Mouse (Mus musculus) ES-E14 (cell line): ENCODE data around the gene Ager. TPM values are rescaled to one million over a fixed set of nuclear protein-coding genes. Genes with fewer than 3 reads are reported as not detected.

Experiments
- DNase-seq: peaks from one replicate; pipeline ENCODE4 v3.0.0-alpha.2; 2013; ENCODE audit warnings: low read depth, low spot score
- H3K27ac ChIP-seq: 2 replicates; pipeline ENCODE4 v1.5.1; 2012; ENCODE audit warnings: low read depth, mild to moderate bottlenecking, low read length, moderate library complexity, mixed read lengths; ENCODE audit not compliant: poor library complexity, insufficient read depth, severe bottlenecking
- H3K36me3 ChIP-seq: 2 replicates; pipeline ENCODE4 v1.6.1; 2012; ENCODE audit warnings: mild to moderate bottlenecking, low read length, moderate library complexity, mixed read lengths; ENCODE audit not compliant: control insufficient read depth, poor library complexity, insufficient read depth, severe bottlenecking
- H3K4me1 ChIP-seq, 2 experiments: fragments of 150-350 bp in 1 of 2; sonication (generic) in 1 of 2; 2 replicates each; pipeline ENCODE4 v1.6.1; 2012; ENCODE audit warnings: low read length in 2 of 2, mild to moderate bottlenecking in 1 of 2, mixed read lengths in 1 of 2; ENCODE audit not compliant: control insufficient read depth in 2 of 2, insufficient read depth in 2 of 2, poor library complexity in 1 of 2
- H3K4me3 ChIP-seq, 2 experiments: fragments of 150-350 bp in 1 of 2; sonication (generic) in 1 of 2; 2 replicates each; pipeline ENCODE4 v1.5.1; 2012; ENCODE audit warnings: low read length in 2 of 2, low read depth in 1 of 2, mild to moderate bottlenecking in 1 of 2, mixed read lengths in 1 of 2; ENCODE audit not compliant: insufficient read depth in 1 of 2, poor library complexity in 1 of 2, severe bottlenecking in 1 of 2
- H3K9ac ChIP-seq: 2 replicates; pipeline ENCODE4 v1.6.1; 2012; ENCODE audit warnings: low read depth, mild to moderate bottlenecking, low read length, mixed read lengths; ENCODE audit not compliant: poor library complexity, insufficient read depth, severe bottlenecking
- H3K9me3 ChIP-seq: fragments of 150-350 bp; sonication (generic); 2 replicates; pipeline ENCODE4 v1.6.1; 2012; ENCODE audit warnings: low read depth, mild to moderate bottlenecking, low read length; ENCODE audit not compliant: control insufficient read depth, insufficient read depth
- CHD2 ChIP-seq: IDR thresholded peaks from 2 replicates; pipeline ENCODE4 v1.6.1; 2014; ENCODE audit warnings: mild to moderate bottlenecking, low read depth, low read length, inconsistent platforms
- HCFC1 ChIP-seq: IDR thresholded peaks from 2 replicates; pipeline ENCODE4 v1.6.1; 2012; ENCODE audit warnings: low read length, inconsistent platforms, borderline replicate concordance; ENCODE audit not compliant: insufficient read depth
- MAFK ChIP-seq: IDR thresholded peaks from 2 replicates; pipeline ENCODE4 v1.6.1; 2014; ENCODE audit warnings: mild to moderate bottlenecking, low read depth, low read length, inconsistent platforms; ENCODE audit not compliant: insufficient read depth
- ZC3H11A ChIP-seq: IDR thresholded peaks from 2 replicates; pipeline ENCODE4 v1.6.1; 2012; ENCODE audit warnings: low read depth, mild to moderate bottlenecking, inconsistent platforms, low read length, borderline replicate concordance
- ZNF384 ChIP-seq: IDR thresholded peaks from 2 replicates; pipeline ENCODE4 v1.6.1; 2012; ENCODE audit warnings: low read depth, low read length, inconsistent platforms
- in situ Hi-C, 2 experiments: fragments of 600-800 bp; cut with MboI; formaldehyde crosslinking; loops; one replicate each; pipeline ENCODE4 v1.15.1; 2025; ENCODE audit warnings: low sequenced_read_pairs in 2 of 2, inconsistent platforms in 1 of 2; ENCODE audit not compliant: unreplicated experiment in 2 of 2
- total RNA-seq: library from RNA; depleted of rRNA; stranded (reverse); fragments of 300-350 nt; gene quantifications from 2 replicates; pipeline ENCODE4 v1.2.3, GENCODE M21; 2012; rRNA removed

Gene Ager
- total RNA-seq = 2.3 and 2.5 TPM in 2 replicates

DNA sequence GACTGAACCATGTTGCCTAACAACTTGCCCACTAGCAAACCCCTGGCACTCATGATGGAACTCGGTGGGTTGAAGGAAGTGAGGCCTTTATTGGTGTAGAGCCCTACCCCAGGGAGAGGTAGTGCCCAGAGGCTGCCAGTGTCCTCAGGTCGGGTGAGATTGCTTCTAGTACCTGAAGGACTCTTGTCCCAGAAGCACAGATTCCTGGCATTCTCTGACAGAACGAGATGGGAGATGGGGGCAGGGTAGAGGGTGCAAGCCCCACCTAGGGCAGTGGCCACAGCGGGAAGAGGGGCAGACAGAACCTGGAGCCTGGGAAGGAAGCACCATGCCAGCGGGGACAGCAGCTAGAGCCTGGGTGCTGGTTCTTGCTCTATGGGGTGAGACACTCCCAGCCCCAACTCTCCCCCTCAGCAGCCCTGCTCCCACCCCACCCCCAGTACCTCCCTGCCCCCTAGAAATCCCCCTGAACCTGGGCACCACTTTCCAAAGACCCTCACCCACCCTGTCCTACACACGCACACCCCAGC lies at the start of gene Ager:
Ager (plus strand) TSS at position 297 of the 530 bp plus-strand sequence.
- Histone ChIP-seq H3K9me3 (no peaks in the 10 kb centered on the region), H3K9ac (no peak within 1 kb of the TSS), H3K27ac (no peak within 1 kb of the TSS), H3K4me3 (no peak within 1 kb of the TSS), H3K4me1 (peaks cover 5 to 23% of the 10 kb centered on the region in 2 experiments), H3K36me3 (peaks cover 28% of the 10 kb centered on the region)
- DNase-seq = no peak
- no peak for TF ChIP-seq CHD2
- no peak for TF ChIP-seq MAFK
- no peak for TF ChIP-seq ZC3H11A
- no peak for TF ChIP-seq HCFC1
- TF ChIP-seq ZNF384 = no peak
- in situ Hi-C loops = no loop called here

GRCm38 (mm10) chr17:34549156-34549555 lies 48.5 kb upstream of the Ager start:
- TF ChIP-seq HCFC1 = no peak
- peaks cover 2% of the 10 kb centered on the region; the same call in 1 of the 2 replicates for H3K36me3 ChIP-seq
- H3K4me1 ChIP-seq = no peaks in the 10 kb centered on the region
- no peak overlapping the region for H3K27ac ChIP-seq
- no peak for DNase-seq
- H3K4me3 ChIP-seq = no peak overlapping the region
- in situ Hi-C loops = no loop called here
- no peak overlapping the region for H3K9ac ChIP-seq
- no peaks in the 10 kb centered on the region for H3K9me3 ChIP-seq

DNA sequence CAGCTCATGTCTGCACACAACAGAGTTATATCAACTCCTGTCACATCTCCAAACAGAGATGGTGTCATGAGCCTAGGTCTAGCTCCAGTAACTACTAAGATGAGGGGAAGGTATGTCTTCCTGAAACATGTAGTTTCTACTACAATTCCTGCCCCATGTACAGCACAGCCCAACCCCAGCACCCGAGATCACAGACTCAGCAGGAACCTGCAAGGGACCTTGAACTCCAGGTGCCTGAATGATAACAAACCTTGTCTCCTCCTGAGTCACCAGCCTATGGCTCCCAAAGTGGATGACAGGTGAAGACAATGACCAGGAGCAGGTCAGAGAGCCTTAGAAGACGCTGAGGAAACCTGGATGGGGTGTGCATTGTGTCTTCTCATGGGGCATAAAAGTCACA lies 47.8 kb upstream of the Ager start:
- H3K4me1 ChIP-seq = no peaks in the 10 kb centered on the region
- in situ Hi-C loops = no loop called here
- TF ChIP-seq MAFK (no peak), ZC3H11A (no peak), ZNF384 (no peak), CHD2 (no peak), HCFC1 (no peak)

GRCm38 (mm10) chr17:34555483-34555882 lies 42.2 kb upstream of the Ager start:
- no peaks in the 10 kb centered on the region for H3K9me3 ChIP-seq

More for the DNA sequence above, 47.8 kb upstream of the Ager start:
- Histone ChIP-seq H3K27ac (no peak overlapping the region), H3K36me3 (peaks cover 2% of the 10 kb centered on the region; the same call in 1 of the 2 replicates), H3K9me3 (no peaks in the 10 kb centered on the region), H3K4me3 (no peak overlapping the region), H3K9ac (no peak overlapping the region)
- DNase-seq = no peak

DNA sequence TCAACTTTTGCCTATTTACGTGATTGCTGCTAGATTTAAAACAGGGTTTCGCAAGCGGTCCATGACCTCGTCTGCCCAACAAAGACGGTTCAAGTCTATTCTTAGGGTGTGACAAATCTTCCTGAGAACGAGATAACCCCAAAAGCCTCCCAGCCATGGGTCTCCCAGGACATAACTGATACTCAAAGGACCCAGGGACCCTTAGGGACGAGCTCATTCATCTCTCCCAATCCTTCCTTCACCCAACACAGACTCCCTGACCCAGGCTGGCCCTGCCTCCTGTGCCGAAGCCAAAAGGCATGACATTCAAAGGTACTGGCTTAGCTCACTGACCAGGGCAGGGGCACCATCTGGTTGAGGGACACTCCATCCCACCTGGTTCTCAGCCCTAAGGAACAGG lies 41.3 kb upstream of the Ager start:
- TF ChIP-seq MAFK = no peak
- no peak for TF ChIP-seq CHD2
- TF ChIP-seq ZC3H11A = no peak
- TF ChIP-seq HCFC1 = no peak
- TF ChIP-seq ZNF384 = no peak
- no peak overlapping the region for H3K9ac ChIP-seq
- no peak for DNase-seq
- H3K36me3 ChIP-seq = no peaks in the 10 kb centered on the region
- peaks cover 1 to 8% of the 10 kb centered on the region in 2 experiments for H3K4me1 ChIP-seq
- no peak overlapping the region for H3K27ac ChIP-seq
- in situ Hi-C loops = no loop called here
- H3K9me3 ChIP-seq = no peaks in the 10 kb centered on the region
- H3K4me3 ChIP-seq = no peak overlapping the region

More at GRCm38 (mm10) chr17:34555483-34555882, 42.2 kb upstream of the Ager start:
- no peaks in the 10 kb centered on the region for H3K36me3 ChIP-seq
- no peak overlapping the region for H3K4me3 ChIP-seq
- no peak overlapping the region for H3K9ac ChIP-seq
- no peak overlapping the region for H3K27ac ChIP-seq
- DNase-seq = peak; percentile 65
- in situ Hi-C loops = no loop called here
- peaks cover 0 to 2% of the 10 kb centered on the region in 2 experiments; a peak in 1 of 4 replicates for H3K4me1 ChIP-seq
- TF ChIP-seq HCFC1 = no peak
- no peak for TF ChIP-seq MAFK
- no peak for TF ChIP-seq ZC3H11A
- TF ChIP-seq CHD2 = no peak
- no peak for TF ChIP-seq ZNF384
